Mouse (Mus musculus): ENCODE results near the gene B230307C23Rik. TPM values are rescaled to one million over a fixed set of nuclear protein-coding genes. Genes with fewer than 3 reads are reported as not detected.

B230307C23Rik gene
- 0.41 and 1.9 TPM in 2 replicates for polyA plus RNA-seq (2012; ENCODE audit: low replicate concordance)

DNA sequence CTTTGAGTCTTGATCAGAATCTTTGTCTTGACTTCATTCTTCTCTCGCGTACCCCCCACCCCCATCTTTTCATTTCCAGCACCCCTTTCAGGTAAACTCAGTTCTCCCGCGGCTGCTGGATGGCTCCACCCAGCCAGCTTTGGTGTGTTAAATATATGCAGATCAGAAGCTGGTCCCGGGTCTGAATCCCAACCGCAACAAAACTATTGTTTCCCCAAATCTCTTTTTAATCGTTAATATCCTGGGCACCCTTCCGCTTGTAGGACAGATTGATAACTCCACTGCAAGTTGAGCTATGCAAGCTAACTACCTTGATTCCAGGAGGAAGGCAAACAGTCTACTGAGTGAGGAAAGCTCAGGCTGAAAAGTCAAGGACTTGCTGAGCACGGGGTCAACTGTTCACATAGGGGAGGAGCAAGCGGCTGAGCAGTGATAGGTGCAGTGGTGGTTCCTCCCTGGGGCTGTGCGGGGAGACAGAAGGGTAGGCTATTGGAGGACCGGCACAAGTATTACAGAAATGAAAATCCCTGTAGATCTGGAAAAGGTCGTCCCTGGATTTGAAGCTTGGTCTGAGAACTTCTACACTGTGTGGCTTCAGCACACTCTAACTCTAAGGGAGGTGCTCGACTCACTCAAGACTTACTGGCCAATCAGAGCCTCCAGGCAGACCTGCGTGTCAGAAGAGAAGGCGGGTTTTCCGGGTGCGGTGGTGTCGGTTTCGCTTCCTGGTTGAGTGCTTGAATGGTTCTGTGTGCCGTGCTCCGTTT, at the start of gene B230307C23Rik:
TSS of gene B230307C23Rik (plus strand) at position 700 of the 767 bp plus-strand sequence.

DNA sequence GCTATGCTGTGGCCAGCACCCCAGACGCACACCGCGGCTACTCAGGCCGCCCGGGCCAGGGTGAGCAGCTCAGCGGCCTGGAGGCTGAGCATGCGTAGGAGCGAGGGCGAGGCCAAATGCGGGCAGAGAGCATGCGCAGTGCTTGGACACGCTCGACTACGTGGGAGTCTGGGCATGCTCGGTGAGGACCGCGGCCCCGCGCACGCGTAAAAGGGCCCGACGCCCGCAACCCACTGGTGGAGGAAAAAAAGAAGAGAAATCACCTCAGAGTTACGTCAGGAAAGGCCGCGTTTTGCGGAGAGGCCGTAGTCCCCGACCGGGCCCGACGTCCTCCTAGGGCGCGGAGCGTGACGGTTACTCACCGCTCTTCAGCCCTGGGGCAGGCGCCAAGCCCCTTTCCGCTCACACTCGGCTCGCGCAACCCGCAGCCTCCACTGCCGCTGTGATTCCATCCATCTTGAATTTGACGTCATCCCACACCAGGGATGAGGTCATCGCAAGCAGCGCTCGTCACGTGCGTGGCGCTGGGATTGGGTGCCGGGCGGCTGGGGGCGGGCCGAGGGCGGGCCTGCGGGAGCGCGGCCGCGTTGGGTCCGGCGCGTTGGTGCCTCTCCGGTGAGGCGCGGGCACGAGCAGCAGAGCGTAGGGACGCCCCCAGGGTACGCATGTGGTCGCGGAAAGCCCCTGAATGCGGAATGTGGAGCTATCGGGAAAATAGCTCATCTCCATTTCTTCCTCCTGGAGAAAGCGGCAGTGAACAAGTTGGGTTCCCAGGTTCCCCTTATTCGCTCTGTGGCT, 34.8 kb upstream of the B230307C23Rik start, which contains the start of the genes C2cd2 and Zbtb21:
TSS of gene C2cd2 (minus strand) at position 448 of the 798 bp plus-strand sequence.
TSS of gene Zbtb21 (minus strand) at position 472 of the 798 bp plus-strand sequence.

Other genes with a start within 250 kb of the B230307C23Rik start
- 0.03 and 0.17 TPM in 2 replicates for gene Ripk4, start 233.5 kb upstream of the B230307C23Rik start, polyA plus RNA-seq (2012; ENCODE audit: low replicate concordance)
- gene Prdm15, start 145.5 kb upstream of the B230307C23Rik start, polyA plus RNA-seq (2012; ENCODE audit: low replicate concordance), result 3.1 and 5.2 TPM in 2 replicates
- 19.7 and 34.4 TPM in 2 replicates for gene C2cd2, start 34.7 kb upstream of the B230307C23Rik start, polyA plus RNA-seq (2012; ENCODE audit: low replicate concordance)
- gene Zbtb21, start 34.7 kb upstream of the B230307C23Rik start, polyA plus RNA-seq (2012; ENCODE audit: low replicate concordance), result 23.2 and 34.5 TPM in 2 replicates
- 0.15 and 0.68 TPM in 2 replicates for gene A630089N07Rik, start 85.1 kb downstream of the B230307C23Rik start, polyA plus RNA-seq (2012; ENCODE audit: low replicate concordance)